Mouse (Mus musculus) adrenal gland (tissue): Measurements from ENCODE around the gene Zfp981.
"Not testable (repeated sequence)": the region's sequence is repeated elsewhere in the genome, so short reads cannot be mapped to it uniquely, and the experiment has no call there.

ENCODE experiments used
- intact Hi-C: fragments of 180-260 bp; cut with DNase I; formaldehyde crosslinking; loops from one replicate; pipeline ENCODE4 v1.15.1; 2025

Gene Zfp981

DNA sequence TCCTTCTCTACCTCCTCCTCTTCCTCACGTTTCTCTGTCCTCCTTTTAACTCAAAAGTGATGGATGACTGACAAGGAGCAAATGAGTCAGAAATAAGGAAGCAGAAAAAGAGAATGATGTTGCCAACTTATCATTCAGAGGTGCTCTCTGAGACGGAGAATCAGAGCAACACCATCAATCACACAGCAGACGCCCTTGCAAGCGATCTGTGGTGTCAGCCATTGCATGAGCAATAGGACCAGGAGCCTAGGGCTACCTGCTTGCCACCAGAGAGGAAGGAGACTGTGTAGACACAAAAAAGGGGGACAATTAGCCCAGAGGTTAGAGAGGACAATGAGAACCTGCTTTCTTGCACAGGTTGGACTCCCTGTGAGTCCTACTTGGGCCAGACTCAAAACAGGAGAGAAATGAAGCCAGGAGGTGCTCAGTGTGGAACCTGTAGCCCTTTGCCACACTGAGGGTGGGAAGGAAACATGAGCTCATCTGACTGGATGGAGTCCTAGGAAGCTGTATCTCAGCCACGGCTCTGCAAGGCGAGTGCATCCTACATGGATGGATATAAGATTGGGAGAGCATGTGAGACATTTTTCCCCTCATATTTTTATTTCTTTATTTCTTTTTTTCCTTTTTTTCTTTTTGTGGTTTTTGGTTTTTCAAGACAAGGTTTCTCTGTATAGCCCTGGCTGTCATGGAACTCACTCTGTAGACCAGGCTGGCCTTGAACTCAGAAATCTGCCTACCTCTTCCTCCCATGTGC is 16.5 kb upstream of the Zfp981 start:
- intact Hi-C loops: loop anchor here (10.0 kb wide), 1 partner anchor 1011 kb away; no protein-coding TSS in a partner anchor

DNA sequence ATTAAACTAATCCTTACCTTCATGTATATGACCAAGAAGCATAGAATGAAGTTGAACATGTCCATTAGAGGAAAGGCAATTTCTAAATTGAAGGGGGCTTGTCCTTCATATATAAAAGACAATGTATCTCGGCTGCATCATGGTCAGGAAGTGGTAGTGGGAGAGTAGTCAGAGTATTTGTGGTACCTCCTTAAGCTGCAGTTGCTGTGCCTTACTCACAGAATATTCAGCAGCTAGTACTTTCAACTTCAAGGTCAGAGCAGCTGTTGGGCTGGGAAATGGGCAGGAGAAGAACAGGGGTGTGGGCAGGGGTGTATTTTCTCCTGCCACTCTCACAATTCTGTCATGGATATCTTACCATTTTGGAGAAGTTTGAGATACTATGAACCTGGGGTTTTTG is 15.1 kb upstream of the Zfp981 start:
- intact Hi-C loops: loop anchor here (10.0 kb wide), 1 partner anchor 1012 kb away; no protein-coding TSS in a partner anchor

DNA sequence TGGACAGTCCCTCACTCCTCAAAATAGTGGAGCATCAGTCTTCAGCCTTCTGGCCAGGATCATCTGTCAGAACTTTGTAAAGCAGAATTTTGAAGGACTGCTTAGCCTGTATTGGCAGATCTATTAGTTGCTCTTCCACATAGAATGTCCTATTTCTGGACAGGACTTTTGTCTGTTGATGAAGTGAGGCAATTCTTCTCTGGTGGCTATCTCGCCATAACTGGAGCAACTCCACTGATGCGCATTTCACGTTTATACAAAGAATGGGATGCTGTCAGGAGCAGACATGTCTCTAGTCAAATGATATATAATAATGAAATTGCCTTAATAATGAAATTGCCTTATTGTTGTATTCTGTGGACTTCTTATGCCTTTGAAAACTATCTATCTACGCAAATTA is 12.6 kb upstream of the Zfp981 start:
- intact Hi-C loops: loop anchor here (10.0 kb wide), 1 partner anchor 1014 kb away; no protein-coding TSS in a partner anchor

DNA sequence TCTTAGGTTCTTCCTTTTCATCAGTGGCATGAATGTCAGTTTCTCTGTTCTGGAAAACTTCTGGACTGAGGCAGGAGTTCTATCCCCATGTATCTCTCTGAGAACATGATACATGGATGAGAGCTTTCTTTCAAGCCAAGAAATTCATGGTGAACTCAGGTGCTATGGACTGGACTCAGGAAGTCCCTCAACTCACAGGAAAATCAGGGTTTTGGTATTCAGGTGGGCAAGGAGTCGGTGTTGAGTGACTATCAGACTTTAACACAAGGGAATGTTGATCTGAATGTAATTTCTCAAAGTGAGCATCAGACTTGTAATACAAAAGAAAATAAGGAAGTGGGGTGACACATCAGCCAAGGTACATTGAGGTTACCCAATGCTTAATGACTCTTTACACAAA is 9.8 kb upstream of the Zfp981 start:
- intact Hi-C loops: not testable (repeated sequence)

DNA sequence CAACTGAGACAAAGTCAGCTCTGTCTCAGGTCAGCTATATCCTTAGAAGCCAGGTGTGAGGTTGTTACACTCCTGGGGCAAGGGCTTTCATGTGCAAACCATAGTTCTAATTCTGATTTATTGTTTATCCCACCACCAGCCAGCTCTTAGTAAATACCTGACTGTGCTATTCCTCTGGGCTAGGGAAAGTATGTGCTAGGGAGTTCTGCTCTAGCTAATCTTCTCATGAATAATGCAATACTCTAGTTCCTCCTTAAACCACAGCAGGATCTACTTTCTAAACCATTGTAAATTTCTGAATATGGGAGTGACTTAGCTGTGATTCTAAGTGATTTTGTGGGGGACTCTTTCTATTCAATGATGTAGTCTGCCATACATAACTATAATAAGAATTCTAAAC is 9.4 kb upstream of the Zfp981 start:
- intact Hi-C loops: no loop called here

DNA sequence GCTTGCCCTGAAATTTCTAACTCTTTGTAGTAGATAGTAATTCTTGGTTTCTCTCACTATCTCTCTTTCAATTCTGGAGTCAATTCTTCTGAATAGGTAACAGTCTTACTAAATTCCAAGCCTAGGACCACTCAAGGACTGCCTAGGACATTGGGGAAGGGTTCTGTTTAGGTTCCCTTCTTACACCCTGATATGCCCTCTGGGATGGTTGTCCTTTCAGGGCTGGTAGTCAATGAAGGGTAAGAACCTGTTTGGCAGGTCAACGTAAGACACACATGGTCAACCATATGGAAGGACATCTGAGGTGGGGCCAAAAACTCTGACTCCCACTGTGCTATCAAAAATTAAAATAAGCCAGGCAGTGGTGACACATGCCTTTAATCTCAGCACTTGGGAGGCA is 9.0 kb upstream of the Zfp981 start:
- intact Hi-C loops: no loop called here

DNA sequence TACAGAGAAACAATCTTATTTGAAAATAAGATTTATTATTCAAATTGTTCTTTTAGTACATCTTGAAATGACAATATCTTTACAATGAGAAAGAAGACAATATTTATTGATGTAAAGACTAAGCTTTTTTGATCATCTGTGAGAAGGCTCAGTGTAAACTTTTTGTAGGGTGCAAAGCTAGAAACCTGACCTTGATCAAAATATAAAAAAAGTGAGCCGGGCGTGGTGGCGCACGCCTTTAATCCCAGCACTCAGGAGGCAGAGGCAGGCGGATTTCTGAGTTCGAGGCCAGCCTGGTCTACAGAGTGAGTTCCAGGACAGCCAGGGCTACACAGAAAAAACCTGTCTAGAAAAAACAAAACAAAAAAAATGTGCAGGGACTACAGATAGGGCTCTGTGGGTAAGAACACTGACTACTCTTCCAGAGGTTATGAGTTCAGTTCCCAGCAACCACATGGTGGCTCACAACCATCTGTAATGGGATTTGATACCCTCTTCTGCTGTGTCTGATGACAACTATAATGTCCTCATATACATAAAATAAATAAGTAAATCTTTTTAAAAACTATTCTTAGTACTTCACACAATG is 8.4 kb upstream of the Zfp981 start:
- intact Hi-C loops: not testable (repeated sequence)

DNA sequence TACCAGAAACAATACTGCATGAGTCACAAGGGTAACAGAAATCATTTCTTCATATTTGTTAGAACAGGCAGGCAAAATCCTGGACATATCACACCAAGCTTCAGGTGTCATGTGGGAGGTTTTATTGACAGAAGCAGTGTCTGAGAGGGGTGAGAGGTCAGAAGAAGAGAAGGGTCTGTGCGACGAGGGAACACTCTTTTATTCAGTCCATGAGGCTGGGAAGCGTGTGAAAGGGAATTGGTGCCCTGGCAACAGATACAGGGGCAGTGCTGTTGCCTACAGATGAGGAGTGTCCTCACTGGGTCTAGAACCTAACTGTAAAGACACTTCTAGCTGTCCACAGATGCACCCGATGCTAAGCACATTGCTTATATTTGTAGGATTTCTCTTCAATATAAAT is 6.8 kb upstream of the Zfp981 start:
- intact Hi-C loops: no loop called here

DNA sequence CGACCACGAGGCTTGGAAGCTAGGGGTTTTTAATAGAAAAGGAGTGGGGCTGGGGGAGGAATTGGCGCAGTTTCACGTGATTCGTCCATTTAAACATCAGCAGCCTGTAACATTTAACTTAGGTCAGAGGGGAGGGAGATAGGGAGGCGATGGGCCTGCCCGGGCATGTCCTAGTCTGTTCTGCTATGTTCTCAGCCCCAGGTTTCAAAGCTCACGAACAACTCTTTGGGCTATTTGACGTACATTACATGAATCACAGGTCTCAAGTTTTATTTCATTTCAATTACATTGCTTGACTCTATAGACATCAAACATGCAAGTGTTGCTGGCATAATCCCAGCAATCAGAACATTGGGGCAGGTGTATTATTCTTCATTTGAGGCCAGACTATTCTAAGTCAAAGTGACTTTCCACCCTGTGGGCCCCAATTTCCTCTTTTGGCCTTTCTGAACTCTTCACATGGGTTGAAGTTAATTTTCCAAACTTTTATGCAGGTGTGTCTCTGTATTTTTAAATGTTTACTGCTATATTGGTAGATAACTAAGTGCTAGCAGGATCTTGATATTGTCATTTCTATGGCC is 4.0 kb upstream of the Zfp981 start:
- intact Hi-C loops: not testable (repeated sequence)

DNA sequence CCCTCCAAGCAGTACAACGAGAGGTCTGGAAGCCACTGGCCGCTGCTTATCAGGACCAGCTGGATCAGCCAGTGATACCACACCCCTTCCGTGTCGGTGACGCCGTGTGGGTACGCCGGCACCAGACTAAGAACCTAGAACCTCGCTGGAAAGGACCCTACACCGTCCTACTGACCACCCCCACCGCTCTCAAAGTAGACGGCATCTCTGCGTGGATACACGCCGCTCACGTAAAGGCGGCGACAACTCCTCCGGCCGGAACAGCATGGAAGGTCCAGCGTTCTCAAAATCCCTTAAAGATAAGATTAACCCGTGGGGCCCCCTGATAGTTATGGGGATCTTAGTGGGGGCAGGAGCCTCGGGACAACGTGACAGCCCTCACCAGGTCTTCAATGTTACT is 7.2 kb downstream of the Zfp981 start:
- intact Hi-C loops: not testable (repeated sequence)

DNA sequence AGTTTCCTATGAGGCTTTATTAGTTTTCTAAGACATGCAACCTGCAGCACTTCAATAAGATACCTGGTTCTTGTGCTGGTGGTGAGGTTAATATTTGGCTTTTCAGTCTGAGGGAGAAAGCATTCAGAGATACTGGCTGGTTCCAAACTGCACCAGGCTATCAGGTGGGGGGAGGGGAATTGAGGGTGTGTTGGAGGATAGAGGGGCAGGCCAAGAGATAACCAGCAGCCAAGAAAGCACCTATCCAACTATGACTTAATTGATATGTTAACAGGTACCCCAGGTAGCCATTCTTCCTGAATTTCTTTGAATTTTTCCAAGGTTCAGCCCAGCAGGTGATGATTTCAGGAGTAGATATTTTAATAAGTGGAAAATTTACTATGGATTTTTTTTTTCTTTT is 10.0 kb downstream of the Zfp981 start:
- intact Hi-C loops: not testable (repeated sequence)

DNA sequence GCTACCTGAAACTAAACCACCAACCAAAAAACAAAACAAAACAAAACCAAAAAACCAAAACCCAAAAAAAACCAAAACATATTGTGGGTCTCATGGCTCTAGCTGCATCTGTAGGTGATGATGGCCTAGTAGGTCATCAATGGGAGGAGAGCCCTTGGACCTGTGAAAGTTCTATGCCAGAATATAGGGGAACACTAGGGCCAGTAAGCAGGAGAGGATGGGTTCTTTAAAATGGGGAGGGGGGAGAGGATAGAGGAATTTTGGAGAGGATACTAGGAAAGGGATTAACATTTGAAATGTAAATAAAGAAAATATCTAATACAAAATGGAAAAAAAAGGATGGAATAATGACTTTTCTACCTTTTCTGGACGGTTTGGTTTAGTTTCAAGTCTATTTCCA is 14.6 kb downstream of the Zfp981 start:
- intact Hi-C loops: no loop called here

DNA sequence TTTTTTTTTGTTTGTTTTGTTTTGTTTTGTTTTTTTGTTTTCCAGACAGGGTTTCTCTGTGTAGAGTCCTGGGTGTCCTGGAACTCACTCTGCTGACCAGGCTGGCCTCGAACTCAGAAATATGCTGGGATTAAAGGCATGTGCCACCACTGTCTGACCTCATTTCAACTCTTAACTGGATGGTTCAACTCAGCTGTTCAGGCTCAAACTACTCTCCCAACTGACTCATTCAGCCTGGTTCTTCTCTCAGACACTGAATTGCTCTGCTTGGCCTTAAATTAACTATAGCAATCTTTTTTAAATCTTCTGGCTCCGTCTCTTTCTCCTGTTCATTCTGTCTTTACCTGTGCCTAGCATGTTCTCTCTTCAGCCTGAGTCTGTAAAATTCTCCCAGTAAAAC is 15.3 kb downstream of the Zfp981 start:
- intact Hi-C loops: not testable (repeated sequence)

DNA sequence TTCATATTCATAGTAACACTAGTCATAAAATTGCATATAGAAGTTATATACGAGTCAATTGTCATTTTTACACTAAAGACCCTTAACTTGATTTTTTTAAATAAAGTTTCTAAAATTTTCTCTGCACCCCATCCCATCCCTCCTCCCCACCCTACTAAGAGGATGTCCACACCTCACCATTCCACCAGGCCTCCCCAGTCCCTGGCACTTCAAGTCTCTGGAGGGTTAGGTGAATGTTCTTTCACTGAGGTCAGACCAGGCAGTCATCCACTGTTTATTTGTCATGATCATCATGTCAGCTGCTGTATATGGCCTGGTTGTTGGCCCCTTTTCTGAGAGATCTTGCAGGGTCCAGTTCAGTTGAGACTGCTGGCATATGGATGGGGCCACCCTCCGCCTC is 18.9 kb downstream of the Zfp981 start:
- intact Hi-C loops: no loop called here

DNA sequence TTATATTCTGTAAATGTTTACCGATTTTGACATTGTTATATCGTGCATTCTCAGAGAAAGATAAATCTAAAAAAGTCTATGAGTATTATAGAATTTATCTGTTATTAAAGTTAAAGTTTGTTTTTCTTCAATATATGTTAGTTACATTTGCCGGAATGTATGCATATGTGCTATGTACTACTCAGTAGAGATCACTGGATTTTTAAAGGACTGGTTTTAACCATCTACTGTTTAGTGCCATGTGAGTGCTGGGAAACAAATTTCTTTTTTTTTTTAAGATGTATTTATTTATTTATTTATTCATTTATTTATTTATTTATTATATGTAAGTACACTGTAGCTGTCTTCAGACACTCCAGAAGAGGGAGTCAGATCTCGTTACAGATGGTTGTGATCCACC is 32.7 kb downstream of the Zfp981 start:
- intact Hi-C loops: no loop called here

DNA sequence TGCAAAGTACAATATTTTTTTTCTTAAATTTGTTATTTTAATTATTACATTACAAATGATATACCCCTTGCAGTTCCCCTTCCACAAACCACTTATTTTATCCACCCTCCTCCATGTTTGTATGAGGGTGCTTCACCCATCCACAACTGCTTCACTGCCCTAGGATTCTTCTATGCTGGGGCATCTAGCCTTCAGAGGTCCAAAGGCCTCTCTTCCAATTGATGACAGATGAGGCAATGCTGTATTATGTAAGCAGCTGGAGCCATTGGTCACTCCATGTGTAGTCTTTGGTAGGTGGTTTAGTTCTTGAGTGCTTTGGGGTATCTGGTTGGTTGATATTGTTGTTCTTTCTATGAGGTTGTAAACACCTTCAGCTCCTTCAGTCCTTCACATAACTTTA is 34.1 kb downstream of the Zfp981 start:
- intact Hi-C loops: no loop called here

DNA sequence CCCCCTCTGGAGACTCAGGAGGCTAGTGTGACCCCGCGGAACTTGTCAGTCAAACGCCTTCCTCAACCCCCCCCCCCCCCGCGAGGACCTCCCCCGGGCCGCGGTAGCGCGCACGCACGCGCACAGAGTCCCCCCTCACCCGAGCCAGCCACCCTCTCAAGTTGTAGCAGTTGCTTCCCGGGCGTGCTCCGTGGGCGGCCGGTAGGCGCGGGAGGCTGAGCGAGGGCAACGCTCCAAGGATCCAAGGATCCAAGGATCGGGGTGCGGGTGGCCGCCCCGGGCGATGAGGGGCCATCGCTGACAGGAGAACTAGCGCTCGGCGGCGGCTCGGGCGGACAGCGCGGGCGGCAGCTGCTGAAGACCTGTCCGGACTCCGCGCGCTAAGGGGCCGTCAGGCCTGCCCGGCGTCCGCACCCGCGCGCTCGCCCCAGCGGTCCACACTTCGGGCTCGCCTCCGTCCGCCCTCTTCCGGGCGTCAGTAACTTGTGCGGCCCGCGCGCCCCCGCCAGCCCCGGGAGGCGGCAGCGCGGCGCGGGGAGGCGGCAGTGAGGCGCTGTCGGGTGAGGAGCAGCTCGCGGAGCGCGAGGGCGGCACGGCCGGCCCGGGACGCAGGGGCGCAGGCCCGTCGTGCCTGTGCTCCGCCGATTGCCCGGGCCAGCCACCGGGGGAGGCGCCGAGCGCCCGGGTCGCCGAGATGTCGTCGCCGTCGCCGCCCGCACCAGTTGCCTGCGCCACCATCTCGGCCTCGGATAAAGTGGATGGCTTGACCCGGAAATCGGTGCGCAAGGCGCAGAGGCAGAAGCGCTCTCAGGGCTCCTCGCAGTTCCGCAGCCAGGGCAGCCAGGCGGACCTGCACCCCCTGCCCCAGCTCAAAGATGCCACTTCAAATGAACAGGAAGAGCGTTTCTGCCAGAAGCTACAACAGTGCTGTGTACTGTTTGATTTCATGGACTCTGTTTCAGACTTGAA is 78.4 kb downstream of the Zfp981 start:
- intact Hi-C loops: not testable (repeated sequence)
